Mouse (Mus musculus): ENCODE measurements around the gene Nipal4.
"Not testable (repeated sequence)": the region's sequence is repeated elsewhere in the genome, so short reads cannot be mapped to it uniquely, and the experiment has no call there.

The Nipal4 gene

GRCm38 (mm10) chr11:46165866-46166585 lies at the start of gene Nipal4:
Gene Nipal4, minus strand, starts transcription at chr11:46166508.
- DNase-seq (ENCODE audit: low read depth), result no peak

- DNase-seq (ENCODE audit: low read depth), result peak; percentile 87
These were observed 49.0 kb upstream of the Nipal4 start for GRCm38 (mm10) chr11:46215354-46215753.

- no peak for DNase-seq (ENCODE audit: low read depth)
These were observed 48.3 kb upstream of the Nipal4 start for GRCm38 (mm10) chr11:46214368-46215230.

GRCm38 (mm10) chr11:46213844-46214243 lies 47.5 kb upstream of the Nipal4 start:
- no peak for DNase-seq (ENCODE audit: low read depth)

- DNase-seq (ENCODE audit: low read depth), result no peak
These were observed 45.5 kb upstream of the Nipal4 start for GRCm38 (mm10) chr11:46211858-46212257.

GRCm38 (mm10) chr11:46209884-46210283 lies 43.6 kb upstream of the Nipal4 start:
- no peak for DNase-seq (ENCODE audit: low read depth)

- DNase-seq (ENCODE audit: low read depth), result no peak
These were observed 39.5 kb upstream of the Nipal4 start for GRCm38 (mm10) chr11:46205639-46206409.

- DNase-seq (ENCODE audit: low read depth), result no peak
These were observed 38.5 kb upstream of the Nipal4 start for GRCm38 (mm10) chr11:46204841-46205240.

GRCm38 (mm10) chr11:46202547-46202887 lies 36.2 kb upstream of the Nipal4 start:
- DNase-seq (ENCODE audit: low read depth), result no peak

- DNase-seq (ENCODE audit: low read depth), result no peak
These were observed 35.6 kb upstream of the Nipal4 start for GRCm38 (mm10) chr11:46201636-46202546.

- no peak for DNase-seq (ENCODE audit: low read depth)
These were observed 34.4 kb upstream of the Nipal4 start for GRCm38 (mm10) chr11:46200664-46201063.

GRCm38 (mm10) chr11:46194175-46194574 lies 27.9 kb upstream of the Nipal4 start:
- no peak for DNase-seq (ENCODE audit: low read depth)

GRCm38 (mm10) chr11:46188283-46188682 lies 22.0 kb upstream of the Nipal4 start:
- DNase-seq (ENCODE audit: low read depth), result no peak

GRCm38 (mm10) chr11:46185486-46185885 lies 19.2 kb upstream of the Nipal4 start:
- DNase-seq (ENCODE audit: low read depth), result no peak

- no peak for DNase-seq (ENCODE audit: low read depth)
These were observed 18.6 kb upstream of the Nipal4 start for GRCm38 (mm10) chr11:46184946-46185345.

GRCm38 (mm10) chr11:46182031-46182430 lies 15.7 kb upstream of the Nipal4 start:
- not testable (repeated sequence) for DNase-seq (ENCODE audit: low read depth)

- no peak for DNase-seq (ENCODE audit: low read depth)
These were observed 11.1 kb upstream of the Nipal4 start for GRCm38 (mm10) chr11:46177246-46178043.

- no peak for DNase-seq (ENCODE audit: low read depth)
These were observed 9.8 kb upstream of the Nipal4 start for GRCm38 (mm10) chr11:46176155-46176554.

GRCm38 (mm10) chr11:46172128-46172527 lies 5.8 kb upstream of the Nipal4 start:
- DNase-seq (ENCODE audit: low read depth), result no peak

- DNase-seq (ENCODE audit: low read depth), result no peak
These were observed 3.6 kb upstream of the Nipal4 start for GRCm38 (mm10) chr11:46169908-46170307.

GRCm38 (mm10) chr11:46168506-46168905 lies 2.2 kb upstream of the Nipal4 start:
- no peak for DNase-seq (ENCODE audit: low read depth)

Data from 416B (cell line).